Mouse (Mus musculus) liver, embryonic 14.5 days (tissue): ENCODE measurements around the gene Igdcc3. TPM values are rescaled to one million over a fixed set of nuclear protein-coding genes. Genes with fewer than 3 reads are reported as not detected.

ENCODE experiments used
- ATAC-seq: fragments of 200-750 bp; cut with Nextera tagmentation; 2 replicates; pipeline ENCODE4 v1.8.0; 2017; ENCODE audit warnings: moderate number of reproducible peaks, mild to moderate bottlenecking, moderate library complexity; ENCODE audit not compliant: insufficient read depth
- DNase-seq, 3 experiments: peaks; one replicate each; pipeline ENCODE4 v3.0.0-alpha.2; 2012 to 2013; ENCODE audit warnings: low read depth in 3 of 3, low spot score in 3 of 3
- H3K27ac ChIP-seq: fragments of 300-500 bp; sonication (generic); 2 replicates; pipeline ENCODE4 v1.5.1; 2014; ENCODE audit warnings: moderate library complexity, mild to moderate bottlenecking, control low read depth, inconsistent platforms
- H3K27me3 ChIP-seq: fragments of 300-500 bp; sonication (generic); 2 replicates; pipeline ENCODE4 v1.6.1; 2014; ENCODE audit warnings: mild to moderate bottlenecking, low read length, moderate library complexity; ENCODE audit not compliant: control insufficient read depth, insufficient read depth
- H3K36me3 ChIP-seq: fragments of 300-500 bp; sonication (generic); replicated peaks from 2 replicates; pipeline ENCODE4 v1.6.1; 2014; ENCODE audit warnings: low read depth; ENCODE audit not compliant: control insufficient read depth, insufficient read depth
- H3K4me1 ChIP-seq, 2 experiments: fragments of 200-500 bp in 1 of 2; fragments of 300-500 bp in 1 of 2; sonication (generic) in 1 of 2; replicated peaks; 2 replicates each; pipeline ENCODE4 v1.6.1; 2012 to 2014; ENCODE audit warnings: antibody characterized with exemption in 1 of 2, inconsistent platforms in 1 of 2, low read length in 1 of 2; ENCODE audit not compliant: control insufficient read depth in 2 of 2, insufficient read depth in 2 of 2
- H3K4me2 ChIP-seq: fragments of 300-500 bp; sonication (generic); 2 replicates; pipeline ENCODE4 v1.6.1; 2014; ENCODE audit warnings: low read depth, mild to moderate bottlenecking, control low read depth, moderate library complexity
- H3K4me3 ChIP-seq, 2 experiments: fragments of 200-500 bp in 1 of 2; fragments of 300-500 bp in 1 of 2; sonication (generic) in 1 of 2; 2 replicates each; pipeline ENCODE4 v1.5.1; 2012 to 2014; ENCODE audit warnings: low read depth in 2 of 2, low read length in 2 of 2, mild to moderate bottlenecking in 2 of 2, control low read depth in 1 of 2, inconsistent platforms in 1 of 2, moderate library complexity in 1 of 2; ENCODE audit not compliant: insufficient read depth in 1 of 2
- H3K9ac ChIP-seq: fragments of 300-500 bp; sonication (generic); replicated peaks from 2 replicates; pipeline ENCODE4 v1.6.1; 2014; ENCODE audit warnings: mild to moderate bottlenecking, control low read depth, moderate library complexity
- H3K9me3 ChIP-seq: fragments of 300-500 bp; sonication (generic); 2 replicates; pipeline ENCODE4 v1.6.1; 2016; ENCODE audit warnings: low read length, mixed read lengths; ENCODE audit not compliant: control insufficient read depth
- CTCF ChIP-seq: IDR thresholded peaks from 2 replicates; pipeline ENCODE4 v1.5.1; 2016; ENCODE audit warnings: antibody characterized with exemption, low read depth, control low read depth
- EP300 ChIP-seq: IDR thresholded peaks from 2 replicates; pipeline ENCODE4 v1.6.1; 2016; ENCODE audit warnings: antibody characterized with exemption, low read depth
- WGBS: fragments of 180-500 bp; shearing (Covaris S2); extraction: QIAGEN DNeasy Blood & Tissue Kit; methylation state at CpG from one replicate; pipeline ENCODE4 v1.1.7; 2014; ENCODE audit not compliant: insufficient replicate concordance; 5-methylcytosine and 5-hydroxymethylcytosine counted together
- polyA plus RNA-seq, 2 experiments: library from polyadenylated mRNA; depleted of rRNA in 1 of 2; stranded (reverse) in 1 of 2; unstranded in 1 of 2; fragments of >200 nt; fragmentation: Nextera tagmentation in 1 of 2; extraction: Ambion mirVana in 1 of 2; gene quantifications; 2 replicates each; pipeline versions ENCODE4 v1.2.1 to v1.2.3; 2012 to 2014

Gene Igdcc3
- polyA plus RNA-seq, 2 experiments, result 0.06 TPM

DNA sequence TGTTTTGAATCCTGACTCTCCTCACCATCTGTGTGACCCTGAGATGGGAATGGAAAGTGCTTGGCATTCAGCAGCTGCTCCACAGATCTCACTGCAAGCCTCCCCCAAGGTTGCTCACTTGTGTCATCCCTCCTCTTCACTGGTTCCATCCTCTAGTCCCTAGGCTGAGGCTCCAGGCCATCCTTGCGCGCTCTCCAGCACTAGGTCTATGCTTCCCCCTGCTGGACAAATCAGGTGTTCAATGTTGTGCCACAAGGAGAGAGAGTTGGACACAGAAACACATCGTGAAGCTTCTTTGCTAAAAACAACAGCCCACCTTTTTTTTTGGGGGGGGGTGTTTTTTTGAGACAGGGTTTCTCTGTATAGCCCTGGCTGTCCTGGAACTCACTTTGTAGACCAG, 20.1 kb upstream of the Igdcc3 start:
- TF ChIP-seq CTCF (peak; percentile 90), EP300 (no peak)
- Histone ChIP-seq H3K4me2 (no peak overlapping the region), H3K9ac (no peak overlapping the region), H3K36me3 (no peaks in the 10 kb centered on the region), H3K4me3 (no peak overlapping the region), H3K27ac (no peak overlapping the region), H3K9me3 (no peaks in the 10 kb centered on the region), H3K4me1 (no peaks in the 10 kb centered on the region), H3K27me3 (peaks cover 26% of the 10 kb centered on the region)
- ATAC-seq (no peak), DNase-seq (peak; percentile 30 to 42 (median 41))
- WGBS, result 9% methylated on average over 3 of the region's 3 CpGs

DNA sequence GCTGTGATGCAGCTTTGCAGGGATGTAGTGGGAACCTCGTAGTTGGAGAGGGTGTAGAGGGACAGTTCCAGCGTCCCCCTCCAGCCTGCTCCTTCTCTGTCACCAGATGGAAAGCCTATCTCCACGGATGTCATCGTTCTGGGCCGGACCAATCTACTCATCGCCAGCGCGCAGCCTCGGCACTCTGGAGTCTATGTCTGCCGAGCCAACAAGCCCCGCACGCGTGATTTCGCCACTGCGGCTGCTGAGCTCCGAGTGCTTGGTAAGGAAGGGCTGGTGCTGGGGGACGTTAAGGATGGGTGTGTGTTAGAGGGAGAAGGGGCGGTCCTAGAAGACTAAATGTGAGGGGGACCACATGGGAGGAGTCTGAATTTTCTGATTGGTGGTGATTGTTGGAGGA, 18.4 kb upstream of the Igdcc3 start:
- whole genome bisulfite sequencing, result 16% methylated on average over 18 of the region's 18 CpGs

DNA sequence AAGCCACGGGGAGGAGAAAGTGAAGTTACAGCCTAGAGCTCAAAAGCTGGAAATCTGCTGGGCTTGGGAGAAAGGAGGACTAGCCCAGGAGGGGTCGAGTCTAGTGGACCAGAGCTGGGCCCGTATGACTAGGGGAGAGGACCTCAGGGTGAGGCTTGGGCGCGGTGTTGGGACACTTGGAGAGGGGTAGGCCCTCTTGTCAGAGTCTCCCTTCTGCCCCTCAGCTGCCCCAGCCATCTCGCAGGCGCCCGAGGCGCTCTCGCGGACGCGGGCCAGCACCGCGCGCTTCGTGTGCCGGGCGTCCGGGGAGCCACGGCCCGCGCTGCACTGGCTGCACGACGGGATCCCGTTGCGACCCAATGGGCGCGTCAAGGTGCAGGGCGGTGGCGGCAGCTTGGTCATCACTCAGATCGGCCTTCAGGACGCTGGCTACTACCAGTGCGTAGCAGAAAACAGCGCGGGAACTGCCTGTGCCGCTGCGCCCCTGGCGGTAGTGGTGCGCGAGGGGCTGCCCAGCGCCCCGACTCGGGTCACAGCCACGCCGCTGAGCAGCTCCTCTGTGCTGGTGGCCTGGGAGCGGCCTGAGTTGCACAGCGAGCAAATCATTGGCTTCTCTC, 17.3 kb upstream of the Igdcc3 start:
- peak; percentile 70 for TF ChIP-seq CTCF
- TF ChIP-seq EP300, result no peak
- DNase-seq, result no peak
- H3K27ac ChIP-seq, result no peak overlapping the region
- H3K9ac ChIP-seq, result no peak overlapping the region
- peaks cover 26% of the 10 kb centered on the region for H3K27me3 ChIP-seq
- no peaks in the 10 kb centered on the region for H3K36me3 ChIP-seq
- H3K4me3 ChIP-seq, result peak overlapping the region; percentile 7 to 25; a peak in 2 of 4 replicates
- WGBS, result 4% methylated on average over 48 of the region's 48 CpGs
- H3K4me1 ChIP-seq, result no peaks in the 10 kb centered on the region
- no peak for ATAC-seq
- H3K9me3 ChIP-seq, result no peaks in the 10 kb centered on the region
- H3K4me2 ChIP-seq, result peak overlapping the region; percentile 46

More for the DNA sequence above, 18.4 kb upstream of the Igdcc3 start:
- no peaks in the 10 kb centered on the region for H3K9me3 ChIP-seq
- H3K4me2 ChIP-seq, result no peak overlapping the region
- no peak overlapping the region for H3K27ac ChIP-seq
- no peak overlapping the region for H3K4me3 ChIP-seq
- DNase-seq (no peak), ATAC-seq (no peak)
- no peaks in the 10 kb centered on the region for H3K4me1 ChIP-seq
- peaks cover 26% of the 10 kb centered on the region for H3K27me3 ChIP-seq
- no peak for TF ChIP-seq EP300
- no peaks in the 10 kb centered on the region for H3K36me3 ChIP-seq
- H3K9ac ChIP-seq, result no peak overlapping the region

GRCm38 (mm10) chr9:65128123-65128815, 12.7 kb upstream of the Igdcc3 start:
- TF ChIP-seq EP300 (no peak), CTCF (peak; percentile 65)
- peak overlapping the region; percentile 0 to 10; a peak in 1 of 4 replicates for H3K4me3 ChIP-seq

GRCm38 (mm10) chr9:65131717-65132116, 9.3 kb upstream of the Igdcc3 start:
- Histone ChIP-seq H3K27me3 (no peaks in the 10 kb centered on the region; the same call in 1 of the 2 replicates), H3K27ac (no peak overlapping the region), H3K36me3 (no peaks in the 10 kb centered on the region), H3K4me2 (no peak overlapping the region), H3K4me1 (no peaks in the 10 kb centered on the region), H3K4me3 (no peak overlapping the region), H3K9me3 (no peaks in the 10 kb centered on the region), H3K9ac (no peak overlapping the region)
- TF ChIP-seq EP300 (no peak), CTCF (no peak)
- ATAC-seq, result no peak
- no peak for DNase-seq
- 29% methylated on average over 5 of the region's 5 CpGs for WGBS

More at GRCm38 (mm10) chr9:65128123-65128815, 12.7 kb upstream of the Igdcc3 start:
- 7% methylated on average over 25 of the region's 25 CpGs for WGBS
- Histone ChIP-seq H3K9ac (no peak overlapping the region), H3K27ac (no peak overlapping the region), H3K27me3 (peaks cover 12% of the 10 kb centered on the region), H3K9me3 (no peaks in the 10 kb centered on the region), H3K4me2 (peak overlapping the region; percentile 53), H3K36me3 (no peaks in the 10 kb centered on the region), H3K4me1 (no peaks in the 10 kb centered on the region)
- ATAC-seq (peak; percentile 31; the same call in 1 of the 2 replicates), DNase-seq (peak in 1 of 3 experiments; percentile 20)
